Mouse (Mus musculus) myocyte (in vitro differentiated cells): Measurements from ENCODE around the gene Mrpl54. TPM values are rescaled to one million over a fixed set of nuclear protein-coding genes. Genes with fewer than 3 reads are reported as not detected.
"Not testable (repeated sequence)": the region's sequence is repeated elsewhere in the genome, so short reads cannot be mapped to it uniquely, and the experiment has no call there.

ENCODE experiments used
- H3K27me3 ChIP-seq: one replicate; pipeline ENCODE4 v1.6.1; 2011; ENCODE audit not compliant: control insufficient read depth, insufficient read depth, insufficient read length
- H3K36me3 ChIP-seq: one replicate; pipeline ENCODE4 v1.6.1; 2011; ENCODE audit not compliant: control insufficient read depth, insufficient read depth
- H3K4me2 ChIP-seq: one replicate; pipeline ENCODE4 v1.6.1; 2011; ENCODE audit warnings: low read depth, control low read depth
- H3K4me3 ChIP-seq: one replicate; pipeline ENCODE4 v1.5.1; 2011; ENCODE audit warnings: mild to moderate bottlenecking, control low read depth, moderate library complexity
- H3K79me2 ChIP-seq: one replicate; pipeline ENCODE4 v1.6.1; 2011; ENCODE audit not compliant: control insufficient read depth, insufficient read depth
- H3ac ChIP-seq: one replicate; pipeline ENCODE4 v1.6.1; 2011; ENCODE audit not compliant: control insufficient read depth, insufficient read length
- CEBPB ChIP-seq: IDR thresholded peaks from 2 replicates; pipeline ENCODE4 v1.6.1; 2011; ENCODE audit warnings: mild to moderate bottlenecking, moderate library complexity; ENCODE audit not compliant: poor library complexity, insufficient read depth, severe bottlenecking
- E2F4 ChIP-seq: IDR thresholded peaks from one replicate; pipeline ENCODE4 v1.6.1; 2011; ENCODE audit warnings: mild to moderate bottlenecking, control low read depth, moderate library complexity; ENCODE audit not compliant: insufficient read depth
- MAX ChIP-seq: IDR thresholded peaks from one replicate; pipeline ENCODE4 v1.6.1; 2011; ENCODE audit warnings: low read depth, mild to moderate bottlenecking, control low read depth
- MYOD1 ChIP-seq, 3 experiments: IDR thresholded peaks; one replicate each; pipeline ENCODE4 v1.6.1; 2011; ENCODE audit warnings: control low read depth in 2 of 3, low read depth in 2 of 3, mild to moderate bottlenecking in 2 of 3, moderate library complexity in 1 of 3; ENCODE audit not compliant: insufficient read length in 2 of 3, control insufficient read depth in 1 of 3
- MYOG ChIP-seq, 3 experiments: IDR thresholded peaks; one replicate each; pipeline ENCODE4 v1.6.1; 2011; ENCODE audit warnings: control low read depth in 2 of 3, low read depth in 2 of 3, mild to moderate bottlenecking in 2 of 3; ENCODE audit not compliant: insufficient read length in 2 of 3, control insufficient read depth in 1 of 3, insufficient read depth in 1 of 3
- POLR2A ChIP-seq: IDR thresholded peaks from one replicate; pipeline ENCODE4 v1.6.1; 2011; ENCODE audit warnings: low read depth, mild to moderate bottlenecking, control low read depth, moderate library complexity; ENCODE audit not compliant: insufficient read length
- POLR2AphosphoS2 ChIP-seq: IDR thresholded peaks from one replicate; pipeline ENCODE4 v1.6.1; 2011; ENCODE audit warnings: low read depth, control low read depth; ENCODE audit not compliant: insufficient read length
- REST ChIP-seq: IDR thresholded peaks from one replicate; pipeline ENCODE4 v1.6.1; 2011; ENCODE audit warnings: mild to moderate bottlenecking, control low read depth, moderate library complexity; ENCODE audit not compliant: insufficient read depth, insufficient read length
- SRF ChIP-seq: IDR thresholded peaks from one replicate; pipeline ENCODE4 v1.6.1; 2011; ENCODE audit warnings: low read depth; ENCODE audit not compliant: control insufficient read depth, insufficient read length
- TCF12 ChIP-seq: IDR thresholded peaks from one replicate; pipeline ENCODE4 v1.6.1; 2011; ENCODE audit warnings: mild to moderate bottlenecking, control low read depth; ENCODE audit not compliant: poor library complexity, insufficient read depth, severe bottlenecking
- TCF3 ChIP-seq: IDR thresholded peaks from one replicate; pipeline ENCODE4 v1.6.1; 2011; ENCODE audit warnings: low read depth, control low read depth; ENCODE audit not compliant: insufficient read length
- USF1 ChIP-seq: IDR thresholded peaks from one replicate; pipeline ENCODE4 v1.6.1; 2011; ENCODE audit warnings: low read depth, mild to moderate bottlenecking, control low read depth, moderate library complexity
- polyA plus RNA-seq: library from polyadenylated mRNA; unstranded; fragments of >200 nt; fragmentation: generic; extraction: Trizol; gene quantifications from one replicate; pipeline ENCODE4 v1.2.1, GENCODE M21; 2012; ENCODE audit warnings: missing spikeins

Mrpl54 gene
- polyA plus RNA-seq, 1 experiment = 167 TPM

- H3K4me3 ChIP-seq = no peak within 1 kb of the TSS
- no peaks in the 10 kb centered on the region for H3K36me3 ChIP-seq
- peaks cover 6% of the 10 kb centered on the region for H3K27me3 ChIP-seq
- no peak within 1 kb of the TSS for H3ac ChIP-seq
- H3K79me2 ChIP-seq = no peaks in the 10 kb centered on the region
- peak within 1 kb of the TSS; percentile 24 for H3K4me2 ChIP-seq
- TF ChIP-seq E2F4 = no peak
- no peak for TF ChIP-seq SRF
- TF ChIP-seq TCF3 = no peak
- no peak for TF ChIP-seq MYOD1 (IDR thresholded peaks at IDR 0.05; ENCODE audit: control insufficient read depth in 1 of 3, insufficient read length in 2 of 3, low read depth in 2 of 3)
- no peak for TF ChIP-seq MAX
- no peak for TF ChIP-seq USF1
- TF ChIP-seq TCF12 = no peak
- no peak for TF ChIP-seq POLR2AphosphoS2
- no peak for TF ChIP-seq MYOG (IDR thresholded peaks at IDR 0.05; ENCODE audit: control insufficient read depth in 1 of 3, insufficient read depth in 1 of 3, insufficient read length in 2 of 3, low read depth in 2 of 3)
- no peak for TF ChIP-seq CEBPB
- no peak for TF ChIP-seq POLR2A
- no peak for TF ChIP-seq REST
Observed at GRCm38 (mm10) chr10:81230438-81231332, 36.0 kb downstream of the Mrpl54 start, which contains the start of gene Atcay. Gene Atcay (minus strand): TSS chr10:81230833.

GRCm38 (mm10) chr10:81229735-81230437 is 36.8 kb downstream of the Mrpl54 start:
- H3ac ChIP-seq = no peak overlapping the region
- H3K36me3 ChIP-seq = no peaks in the 10 kb centered on the region
- H3K27me3 ChIP-seq = peaks cover 6% of the 10 kb centered on the region
- TF ChIP-seq E2F4 (no peak), REST (no peak), TCF3 (no peak), TCF12 (no peak), CEBPB (no peak), MAX (no peak), POLR2A (no peak), POLR2AphosphoS2 (no peak), MYOG (IDR thresholded peaks at IDR 0.05; ENCODE audit: control insufficient read depth in 1 of 3, insufficient read depth in 1 of 3, insufficient read length in 2 of 3, low read depth in 2 of 3) (no peak), MYOD1 (IDR thresholded peaks at IDR 0.05; ENCODE audit: control insufficient read depth in 1 of 3, insufficient read length in 2 of 3, low read depth in 2 of 3) (no peak), SRF (no peak), USF1 (no peak)
- H3K4me2 ChIP-seq = peak overlapping the region; percentile 24
- H3K79me2 ChIP-seq = no peaks in the 10 kb centered on the region
- no peak overlapping the region for H3K4me3 ChIP-seq

GRCm38 (mm10) chr10:81223731-81224130 is 43.0 kb downstream of the Mrpl54 start:
- H3K4me2 ChIP-seq, H3K4me3 ChIP-seq, H3K36me3 ChIP-seq, H3K79me2 ChIP-seq, H3K27me3 ChIP-seq, H3ac ChIP-seq: not testable (repeated sequence)

- no peak overlapping the region for H3K4me2 ChIP-seq
- H3K36me3 ChIP-seq = no peaks in the 10 kb centered on the region
- H3K4me3 ChIP-seq = no peak overlapping the region
- TF ChIP-seq MAX = no peak
- no peak for TF ChIP-seq USF1
- TF ChIP-seq MYOD1 (IDR thresholded peaks at IDR 0.05; ENCODE audit: control insufficient read depth in 1 of 3, insufficient read length in 2 of 3, low read depth in 2 of 3) = no peak
- no peak for TF ChIP-seq E2F4
- no peak for TF ChIP-seq TCF3
- TF ChIP-seq CEBPB = no peak
- no peak for TF ChIP-seq REST
- no peak for TF ChIP-seq SRF
- TF ChIP-seq POLR2A = no peak
- no peak for TF ChIP-seq TCF12
- TF ChIP-seq POLR2AphosphoS2 = no peak
- H3K27me3 ChIP-seq = no peaks in the 10 kb centered on the region
- H3K79me2 ChIP-seq = no peaks in the 10 kb centered on the region
- no peak overlapping the region for H3ac ChIP-seq
Observed at GRCm38 (mm10) chr10:81221402-81222015, 45.2 kb downstream of the Mrpl54 start.
